Mouse (Mus musculus): ENCODE results near the gene Tmem106a. TPM values are rescaled to one million over a fixed set of nuclear protein-coding genes. Genes with fewer than 3 reads are reported as not detected.
"Not testable (repeated sequence)": the region's sequence is repeated elsewhere in the genome, so short reads cannot be mapped to it uniquely, and the experiment has no call there.

The Tmem106a gene
- polyA plus RNA-seq, 1 experiment from 2014 or later: 2.8 TPM

- ATAC-seq (ENCODE audit: low FRiP score, low read depth): peak; percentile 81; the same call in 1 of the 2 replicates
These were observed 22.8 kb downstream of the Tmem106a start for GRCm38 (mm10) chr11:101604531-101605453.

DNA sequence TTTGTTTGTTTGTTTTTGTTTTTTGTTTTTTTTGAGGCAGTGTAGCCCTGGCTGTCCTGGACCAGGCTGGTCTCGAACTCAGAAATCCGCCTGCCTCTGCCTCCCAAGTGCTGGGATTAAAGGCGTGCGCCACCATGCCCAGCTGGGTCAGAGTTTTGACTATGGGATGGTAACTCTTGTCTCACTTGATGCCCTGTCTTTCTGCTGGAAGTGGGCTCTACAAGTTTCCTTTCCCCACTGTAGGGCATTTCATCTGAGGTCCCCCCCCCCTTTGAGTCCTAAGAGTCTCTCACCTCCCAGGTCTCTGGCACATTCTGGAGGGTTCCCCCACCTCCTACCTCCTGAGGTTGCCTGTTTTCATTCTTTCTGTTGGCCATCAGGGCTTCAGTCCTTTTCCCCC is 25.1 kb downstream of the Tmem106a start:
- not testable (repeated sequence) for H3K9ac ChIP-seq; H3K4me2 ChIP-seq (replicated peaks); ATAC-seq (ENCODE audit: low FRiP score, low read depth)

More at GRCm38 (mm10) chr11:101604531-101605453, 22.8 kb downstream of the Tmem106a start:
- WGBS: 1% methylated on average over 30 of the region's 30 CpGs
- not testable (repeated sequence) for H3K36me3 ChIP-seq; H3K27me3 ChIP-seq (replicated peaks); H3K9me3 ChIP-seq; H3K4me1 ChIP-seq; H3K9ac ChIP-seq; H3K27ac ChIP-seq
- Histone ChIP-seq H3K4me3 (peak overlapping the region; percentile 22), H3K4me2 (replicated peaks) (peak overlapping the region; percentile 52)

GRCm38 (mm10) chr11:101610445-101610844 is 28.4 kb downstream of the Tmem106a start:
- Histone ChIP-seq H3K4me1 (0 out of 2 replicates have a peak, but pooled peaks cover 4% of the 10 kb centered on the region), H3K4me2 (replicated peaks) (no peak overlapping the region), H3K9me3 (no peaks in the 10 kb centered on the region), H3K4me3 (no peak overlapping the region), H3K27ac (no peak overlapping the region), H3K27me3 (replicated peaks) (no peaks in the 10 kb centered on the region), H3K9ac (no peak overlapping the region), H3K36me3 (no peaks in the 10 kb centered on the region)
- 47% methylated on average over 11 of the region's 11 CpGs for WGBS
- ATAC-seq (ENCODE audit: low FRiP score, low read depth): no peak

More for the DNA sequence above, 25.1 kb downstream of the Tmem106a start:
- not testable (repeated sequence) for H3K36me3 ChIP-seq; H3K4me1 ChIP-seq; H3K9me3 ChIP-seq; H3K4me3 ChIP-seq; H3K27ac ChIP-seq; H3K27me3 ChIP-seq (replicated peaks)
- WGBS: 91% methylated on average over 4 of the region's 4 CpGs

- no peak overlapping the region for H3K9ac ChIP-seq
- no peak overlapping the region for H3K4me3 ChIP-seq
- 80% methylated on average over 6 of the region's 6 CpGs for WGBS
- H3K4me1 ChIP-seq: peaks cover 23% of the 10 kb centered on the region
- H3K4me2 ChIP-seq (replicated peaks): no peak overlapping the region
- H3K9me3 ChIP-seq: no peaks in the 10 kb centered on the region
- H3K27ac ChIP-seq: no peak overlapping the region
- ATAC-seq (ENCODE audit: low FRiP score, low read depth): no peak
- no peaks in the 10 kb centered on the region for H3K27me3 ChIP-seq (replicated peaks)
- no peaks in the 10 kb centered on the region for H3K36me3 ChIP-seq
These were observed 31.6 kb downstream of the Tmem106a start for GRCm38 (mm10) chr11:101613596-101613995.

DNA sequence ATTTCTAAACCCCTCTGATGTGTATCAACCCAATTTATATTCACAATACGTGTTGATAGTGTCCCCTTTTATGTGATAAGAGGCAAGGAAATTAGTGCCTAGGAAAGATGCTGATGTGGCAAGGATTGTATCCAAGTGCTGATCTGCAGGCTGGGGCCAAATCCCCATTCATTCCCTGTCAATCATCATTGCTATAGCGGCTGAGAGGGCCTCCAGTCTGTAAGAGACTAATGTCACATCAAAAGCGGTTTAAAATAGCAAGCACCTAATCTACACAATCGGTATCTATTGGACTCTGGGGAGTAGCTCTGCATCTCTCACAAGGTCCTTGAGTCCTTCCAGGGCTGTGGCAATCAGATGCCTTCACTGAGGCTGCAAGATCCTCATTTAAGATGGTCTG is 32.1 kb downstream of the Tmem106a start:
- H3K27me3 ChIP-seq (replicated peaks): no peaks in the 10 kb centered on the region
- no peak overlapping the region for H3K9ac ChIP-seq
- H3K27ac ChIP-seq: no peak overlapping the region
- H3K4me3 ChIP-seq: no peak overlapping the region
- H3K36me3 ChIP-seq: no peaks in the 10 kb centered on the region
- H3K4me1 ChIP-seq: peaks cover 23% of the 10 kb centered on the region
- no peak overlapping the region for H3K4me2 ChIP-seq (replicated peaks)
- no peaks in the 10 kb centered on the region for H3K9me3 ChIP-seq
- 76% methylated on average over 4 of the region's 4 CpGs for WGBS
- no peak for ATAC-seq (ENCODE audit: low FRiP score, low read depth)

DNA sequence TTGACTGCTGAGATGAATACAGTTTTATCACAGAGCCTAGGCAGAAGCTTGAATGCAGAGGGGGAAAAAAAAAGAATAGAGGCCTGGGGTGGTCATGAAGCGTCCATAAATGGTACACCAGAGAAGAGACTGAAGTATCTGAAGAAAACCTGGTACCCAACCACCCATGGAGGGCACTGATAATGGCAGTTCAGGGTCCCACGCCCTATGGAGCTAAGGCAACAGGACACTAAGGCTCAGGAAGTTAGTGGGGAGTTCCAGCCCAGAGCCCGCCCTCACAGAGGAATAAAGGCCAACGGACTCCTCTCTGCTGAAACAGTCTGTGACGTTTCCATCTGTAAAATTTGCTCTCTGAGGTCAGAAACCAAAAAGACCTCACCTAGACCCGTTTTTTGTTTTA is 33.3 kb downstream of the Tmem106a start:
- Histone ChIP-seq H3K27me3 (replicated peaks) (no peaks in the 10 kb centered on the region), H3K4me1 (peaks cover 22% of the 10 kb centered on the region), H3K27ac (no peak overlapping the region), H3K4me2 (replicated peaks) (no peak overlapping the region), H3K9ac (no peak overlapping the region), H3K36me3 (no peaks in the 10 kb centered on the region), H3K4me3 (no peak overlapping the region), H3K9me3 (no peaks in the 10 kb centered on the region)
- 84% methylated on average over 6 of the region's 6 CpGs for WGBS
- ATAC-seq (ENCODE audit: low FRiP score, low read depth): no peak

DNA sequence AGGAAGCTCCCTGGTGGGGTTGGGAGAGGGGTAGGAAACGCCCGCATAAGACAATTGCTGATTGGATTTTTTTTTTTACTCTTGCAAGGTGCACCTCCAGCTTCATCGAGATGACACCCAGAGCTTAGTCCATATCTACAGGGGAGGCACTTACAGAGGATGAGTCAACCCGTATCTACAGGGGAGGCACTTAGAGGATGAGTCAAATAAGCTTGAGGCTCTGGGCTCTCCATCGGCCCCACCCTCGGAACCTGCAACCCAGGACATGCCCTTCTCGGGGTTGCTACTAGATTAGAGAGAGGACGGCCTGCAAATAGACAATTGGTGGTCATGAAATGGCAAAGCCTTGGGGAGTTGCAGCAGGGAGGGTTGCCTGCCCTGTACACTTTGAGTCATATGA is 34.1 kb downstream of the Tmem106a start:
- Histone ChIP-seq H3K27me3 (replicated peaks) (no peaks in the 10 kb centered on the region), H3K36me3 (no peaks in the 10 kb centered on the region), H3K4me1 (peaks cover 20% of the 10 kb centered on the region), H3K9me3 (no peaks in the 10 kb centered on the region), H3K4me3 (no peak overlapping the region), H3K4me2 (replicated peaks) (no peak overlapping the region), H3K9ac (no peak overlapping the region), H3K27ac (no peak overlapping the region)
- WGBS: 93% methylated on average over 8 of the region's 8 CpGs
- ATAC-seq (ENCODE audit: low FRiP score, low read depth): no peak

DNA sequence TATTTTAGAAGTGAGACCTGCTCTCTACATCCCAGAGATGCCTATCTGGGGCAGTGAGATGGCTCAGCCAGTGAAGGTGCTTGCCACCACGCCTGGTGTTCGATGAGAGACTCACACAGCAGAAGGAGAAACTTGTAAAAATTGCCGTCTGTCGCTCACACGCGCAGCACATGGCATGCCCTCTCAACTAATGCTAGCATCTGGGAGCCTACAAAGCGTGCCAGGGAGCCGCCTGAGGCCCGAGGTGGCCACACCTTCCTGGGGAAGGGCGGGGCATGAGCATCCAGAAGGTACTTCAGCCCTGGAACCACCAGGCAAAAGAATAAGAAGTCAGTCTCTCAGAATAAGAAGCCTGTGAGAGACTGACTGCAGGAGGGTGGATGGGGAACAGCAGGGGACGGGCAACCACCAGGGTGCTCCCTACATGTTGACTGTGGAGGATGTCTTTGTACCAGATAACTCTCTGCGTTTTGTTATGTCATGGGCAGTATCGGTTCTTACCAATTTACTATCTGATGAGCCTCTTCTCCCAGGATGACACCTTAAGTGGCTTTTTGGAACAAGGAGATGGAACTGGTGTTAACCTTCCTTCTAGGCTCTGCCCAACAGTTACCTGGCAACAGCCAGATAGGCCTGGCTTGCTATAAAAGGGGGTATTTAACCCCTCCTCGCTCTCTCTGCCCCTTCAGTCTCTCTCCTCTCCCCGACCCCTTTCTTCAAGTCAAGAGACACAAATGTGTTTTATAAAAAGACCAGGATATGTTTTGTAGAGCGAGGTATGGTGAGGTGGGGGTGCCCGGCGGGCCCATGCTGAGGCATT is 35.1 kb downstream of the Tmem106a start:
- H3K4me2 ChIP-seq (replicated peaks): peak overlapping the region; percentile 45
- ATAC-seq (ENCODE audit: low FRiP score, low read depth): 0 out of 2 replicates have a peak, but pooled peaks have one; percentile 29
- H3K9me3 ChIP-seq: no peaks in the 10 kb centered on the region
- H3K27me3 ChIP-seq (replicated peaks): no peaks in the 10 kb centered on the region
- no peak overlapping the region for H3K9ac ChIP-seq
- no peaks in the 10 kb centered on the region for H3K36me3 ChIP-seq
- no peak overlapping the region for H3K27ac ChIP-seq
- H3K4me1 ChIP-seq: peaks cover 20% of the 10 kb centered on the region
- 22% methylated on average over 18 of the region's 18 CpGs for WGBS
- H3K4me3 ChIP-seq: no peak overlapping the region

- ATAC-seq (ENCODE audit: low FRiP score, low read depth): 0 out of 2 replicates have a peak, but pooled peaks have one; percentile 65
- no peaks in the 10 kb centered on the region for H3K27me3 ChIP-seq (replicated peaks)
- no peak overlapping the region for H3K4me3 ChIP-seq
- no peak overlapping the region for H3K27ac ChIP-seq
- H3K4me1 ChIP-seq: peaks cover 20% of the 10 kb centered on the region
- WGBS: 8% methylated on average over 8 of the region's 8 CpGs
- H3K36me3 ChIP-seq: no peaks in the 10 kb centered on the region
- H3K4me2 ChIP-seq (replicated peaks): peak overlapping the region; percentile 45
- H3K9ac ChIP-seq: no peak overlapping the region
- no peaks in the 10 kb centered on the region for H3K9me3 ChIP-seq
These were observed 35.8 kb downstream of the Tmem106a start for GRCm38 (mm10) chr11:101617849-101618248.

GRCm38 (mm10) chr11:101618596-101618995 is 36.6 kb downstream of the Tmem106a start:
- Histone ChIP-seq H3K9ac (no peak overlapping the region), H3K9me3 (no peaks in the 10 kb centered on the region), H3K36me3 (no peaks in the 10 kb centered on the region), H3K4me1 (peaks cover 20% of the 10 kb centered on the region), H3K4me2 (replicated peaks) (peak overlapping the region; percentile 45; the same call in 1 of the 2 replicates), H3K27me3 (replicated peaks) (no peaks in the 10 kb centered on the region), H3K27ac (no peak overlapping the region), H3K4me3 (no peak overlapping the region)
- ATAC-seq (ENCODE audit: low FRiP score, low read depth): no peak
- WGBS: 74% methylated on average over 3 of the region's 3 CpGs

- peaks cover 20% of the 10 kb centered on the region for H3K4me1 ChIP-seq
- ATAC-seq (ENCODE audit: low FRiP score, low read depth); H3K9me3 ChIP-seq; H3K4me3 ChIP-seq; H3K9ac ChIP-seq; H3K27ac ChIP-seq; H3K4me2 ChIP-seq (replicated peaks); H3K36me3 ChIP-seq; H3K27me3 ChIP-seq (replicated peaks): not testable (repeated sequence)
- WGBS: 91% methylated on average over 11 of the region's 11 CpGs
These were observed 38.1 kb downstream of the Tmem106a start for GRCm38 (mm10) chr11:101620022-101620655.

DNA sequence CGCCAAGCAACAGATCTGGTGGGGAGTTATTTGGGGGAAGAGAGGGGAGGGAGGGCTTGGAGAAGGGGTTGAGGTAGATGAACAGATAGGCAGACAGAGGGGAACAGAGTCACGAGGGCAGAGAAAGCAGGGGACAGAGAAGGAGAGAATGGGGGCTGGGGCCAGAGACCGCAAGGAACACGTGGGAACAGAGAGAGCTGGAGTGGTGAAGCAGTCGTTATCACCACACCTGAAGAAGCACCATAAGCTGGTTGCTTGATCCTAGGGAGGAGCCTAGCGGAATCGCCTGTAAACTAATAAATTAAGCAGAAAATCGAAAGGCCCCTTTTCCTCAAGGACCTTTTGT is 44.6 kb downstream of the Tmem106a start:
- H3K4me2 ChIP-seq (replicated peaks): peak overlapping the region; percentile 73
- no peaks in the 10 kb centered on the region; the same call in 1 of the 2 replicates for H3K4me1 ChIP-seq
- ATAC-seq (ENCODE audit: low FRiP score, low read depth): peak; percentile 49
- no peaks in the 10 kb centered on the region for H3K27me3 ChIP-seq (replicated peaks)
- H3K27ac ChIP-seq: no peak overlapping the region
- no peaks in the 10 kb centered on the region for H3K36me3 ChIP-seq
- 8% methylated on average over 8 of the region's 8 CpGs for WGBS
- H3K9ac ChIP-seq: peak overlapping the region; percentile 44
- no peaks in the 10 kb centered on the region for H3K9me3 ChIP-seq
- peak overlapping the region; percentile 27 for H3K4me3 ChIP-seq
